Comparison of ENCODE assay signal across 35 mouse cellular contexts in genomic region chr14:32572519-32572918, GRCm38 (mm10). TPM values are rescaled to one million over a fixed set of nuclear protein-coding genes. Genes with fewer than 3 reads are reported as not detected.
DNase-seq lines count a peak whose midpoint lies in the region; ATAC-seq and TF ChIP-seq lines count a peak whose summit lies in the region.
"Had no signal": no experiment of that assay in that cellular context is flagged by ENCODE, and none has a peak within 500 bp of the region (broad histone marks: within the 10 kb centered on the region; RNA-seq: fewer than 3 reads in every experiment).

No protein-coding gene starts in this region.

- no peak for DNase-seq in gastrocnemius, adult 2 months
- no peak for DNase-seq in gastrocnemius, postnatal 10 days
- DNase-seq in kidney, adult 2 months, result no peak
- no peak for DNase-seq in kidney, adult 8-10 months
- DNase-seq in midbrain, embryonic 14.5 days, result peak; percentile 19
- DNase-seq in frontal cortex, postnatal 36 days (ENCODE audit: low spot score in 2 of 2), result no peak
- DNase-seq: adrenal gland, postnatal 10 days; cerebellum, adult 11-12 months; kidney, postnatal 25 days; lung, embryonic 14.5 days; lung, postnatal 14 days; right cerebral cortex, postnatal 14 days; thymus, postnatal 14 days had no signal

- no peak for TF ChIP-seq POLR2A in kidney, adult 2 months (IDR thresholded peaks at IDR 0.05; ENCODE audit: low read depth, low read length)
- no peak for TF ChIP-seq POLR2A in cortical plate, adult 2 months (IDR thresholded peaks at IDR 0.05; ENCODE audit: extremely low read depth, insufficient read depth, low read length)

- peak; percentile 8; the same call in 1 of the 2 replicates for TF ChIP-seq CTCF in gastrocnemius, adult 2 months (IDR thresholded peaks at IDR 0.05)
- 0 out of 2 replicates have a peak, but pooled peaks have one; percentile 26 for TF ChIP-seq CTCF in kidney, adult 2 months (conservative IDR thresholded peaks at IDR 0.05; ENCODE audit: insufficient read depth, insufficient read length, low read depth, low read length)
- TF ChIP-seq CTCF in cortical plate, adult 2 months (IDR thresholded peaks at IDR 0.05; ENCODE audit: extremely low read depth, insufficient read depth, low read length), result peak; percentile 34

- H3K9ac ChIP-seq in midbrain, embryonic 14.5 days (replicated peaks; ENCODE audit: low read length), result no peak overlapping the region
- no peak overlapping the region for H3K9ac ChIP-seq in midbrain, embryonic 16.5 days (ENCODE audit: low read depth, low read length)
- H3K9ac ChIP-seq: embryonic facial prominence, embryonic 15.5 days; forebrain, embryonic 13.5 days; heart, embryonic 15.5 days; hindbrain, embryonic 12.5 days; limb, embryonic 15.5 days; liver, embryonic 14.5 days; lung, embryonic 14.5 days; neural tube, embryonic 13.5 days; stomach, embryonic 15.5 days had no signal

- H3K9me3 ChIP-seq in midbrain, embryonic 14.5 days (ENCODE audit: control insufficient read depth, low read length), result no peaks in the 10 kb centered on the region
- H3K9me3 ChIP-seq in midbrain, embryonic 16.5 days (replicated peaks; ENCODE audit: control insufficient read depth, low read length, poor library complexity, severe bottlenecking), result no peaks in the 10 kb centered on the region
- H3K9me3 ChIP-seq: embryonic facial prominence, embryonic 10.5 days; embryonic facial prominence, embryonic 15.5 days; forebrain, embryonic 13.5 days; heart, embryonic 10.5 days; heart, embryonic 15.5 days; hindbrain, embryonic 12.5 days; limb, embryonic 10.5 days; limb, embryonic 15.5 days; neural tube, embryonic 13.5 days; stomach, embryonic 15.5 days had no signal

- ATAC-seq in midbrain, embryonic 14.5 days (ENCODE audit: low FRiP score, low TSS enrichment), result no peak
- ATAC-seq in midbrain, embryonic 16.5 days, result no peak
- ATAC-seq: forebrain, embryonic 13.5 days; inflammation-experienced regulatory T-cells, adult 6 months; Patski had no signal

- no peaks in the 10 kb centered on the region for H3K4me1 ChIP-seq in kidney, adult 2 months (ENCODE audit: control insufficient read depth, insufficient read depth, low read length)
- no peaks in the 10 kb centered on the region for H3K4me1 ChIP-seq in midbrain, embryonic 14.5 days (ENCODE audit: control insufficient read depth, insufficient read depth, low read length)
- no peaks in the 10 kb centered on the region for H3K4me1 ChIP-seq in midbrain, embryonic 16.5 days (ENCODE audit: control insufficient read depth, insufficient read depth, low read length)
- no peaks in the 10 kb centered on the region for H3K4me1 ChIP-seq in cortical plate, adult 2 months (ENCODE audit: control insufficient read depth, insufficient read depth, low read length)
- H3K4me1 ChIP-seq: embryonic facial prominence, embryonic 10.5 days; embryonic facial prominence, embryonic 15.5 days; forebrain, embryonic 13.5 days; heart, embryonic 10.5 days; heart, embryonic 15.5 days; hindbrain, embryonic 12.5 days; limb, embryonic 10.5 days; limb, embryonic 15.5 days; neural tube, embryonic 13.5 days; stomach, embryonic 15.5 days had no signal

- no peak overlapping the region for H3K27ac ChIP-seq in gastrocnemius, adult 2 months
- no peak overlapping the region for H3K27ac ChIP-seq in kidney, adult 2 months (ENCODE audit: insufficient read depth, low read depth, low read length)
- no peak overlapping the region for H3K27ac ChIP-seq in midbrain, embryonic 14.5 days (replicated peaks; ENCODE audit: low read depth, low read length)
- H3K27ac ChIP-seq in midbrain, embryonic 16.5 days (ENCODE audit: low read length), result no peak overlapping the region
- no peak overlapping the region for H3K27ac ChIP-seq in cortical plate, adult 2 months (ENCODE audit: insufficient read depth, low read length)
- H3K27ac ChIP-seq: embryonic facial prominence, embryonic 10.5 days; embryonic facial prominence, embryonic 15.5 days; forebrain, embryonic 13.5 days; heart, embryonic 10.5 days; heart, embryonic 15.5 days; hindbrain, embryonic 12.5 days; limb, embryonic 10.5 days; limb, embryonic 15.5 days; liver, embryonic 14.5 days; neural tube, embryonic 13.5 days; stomach, embryonic 15.5 days had no signal

- intact Hi-C loops in gastrocnemius, adult 2 months (cut with DNase I), result no loop called here

- no peaks in the 10 kb centered on the region for H3K27me3 ChIP-seq in kidney, adult 2 months (replicated peaks; ENCODE audit: control insufficient read depth, insufficient read depth, low read length)
- H3K27me3 ChIP-seq in midbrain, embryonic 14.5 days (ENCODE audit: control insufficient read depth, insufficient read depth, low read length), result no peaks in the 10 kb centered on the region
- no peaks in the 10 kb centered on the region for H3K27me3 ChIP-seq in midbrain, embryonic 16.5 days (ENCODE audit: control insufficient read depth, insufficient read depth, low read depth, low read length)
- H3K27me3 ChIP-seq: embryonic facial prominence, embryonic 15.5 days; forebrain, embryonic 13.5 days; heart, embryonic 15.5 days; hindbrain, embryonic 12.5 days; limb, embryonic 15.5 days; neural tube, embryonic 13.5 days; Patski; stomach, embryonic 15.5 days had no signal

- H3K4me3 ChIP-seq in gastrocnemius, adult 2 months, result no peak overlapping the region
- H3K4me3 ChIP-seq in kidney, adult 2 months (ENCODE audit: insufficient read depth, low read depth, low read length), result no peak overlapping the region
- no peak overlapping the region for H3K4me3 ChIP-seq in midbrain, embryonic 14.5 days (replicated peaks; ENCODE audit: low read depth, low read length)
- H3K4me3 ChIP-seq in midbrain, embryonic 16.5 days (ENCODE audit: low read depth, low read length), result no peak overlapping the region
- no peak overlapping the region for H3K4me3 ChIP-seq in cortical plate, adult 2 months (ENCODE audit: insufficient read depth, low read length)
- H3K4me3 ChIP-seq: embryonic facial prominence, embryonic 10.5 days; embryonic facial prominence, embryonic 15.5 days; forebrain, embryonic 13.5 days; heart, embryonic 10.5 days; heart, embryonic 15.5 days; hindbrain, embryonic 12.5 days; limb, embryonic 10.5 days; limb, embryonic 15.5 days; neural tube, embryonic 13.5 days; stomach, embryonic 15.5 days had no signal

- peaks cover 4% of the 10 kb centered on the region for H3K36me3 ChIP-seq in kidney, adult 2 months (ENCODE audit: control insufficient read depth, insufficient read depth, low read length)
- peaks cover 75% of the 10 kb centered on the region for H3K36me3 ChIP-seq in midbrain, embryonic 14.5 days (ENCODE audit: control insufficient read depth, insufficient read depth, low read length)
- H3K36me3 ChIP-seq in midbrain, embryonic 16.5 days (ENCODE audit: control insufficient read depth, insufficient read depth, low read length), result peaks cover 29% of the 10 kb centered on the region

- no peak overlapping the region for H3K4me2 ChIP-seq in midbrain, embryonic 14.5 days (ENCODE audit: low read length)
- H3K4me2 ChIP-seq in midbrain, embryonic 16.5 days (ENCODE audit: low read length), result no peak overlapping the region
- H3K4me2 ChIP-seq: embryonic facial prominence, embryonic 15.5 days; forebrain, embryonic 13.5 days; heart, embryonic 15.5 days; hindbrain, embryonic 12.5 days; limb, embryonic 15.5 days; lung, embryonic 14.5 days; neural tube, embryonic 13.5 days; stomach, embryonic 15.5 days had no signal

- WGBS in kidney, adult 2 months, result 65% methylated on average over 8 of the region's 8 CpGs
- WGBS in midbrain, embryonic 14.5 days, result 48% methylated on average over 8 of the region's 8 CpGs
- WGBS in midbrain, embryonic 16.5 days, result 47% methylated on average over 8 of the region's 8 CpGs

RNA-seq across cellular contexts. Expression of gene Prrxl1, which starts 26.7 kb away (rescaled TPM):
- total RNA-seq in gastrocnemius, adult 2 months (2021), result not detected
- not detected for total RNA-seq in gastrocnemius, postnatal 10 days (2021)
- polyA plus RNA-seq in kidney, adult 2 months (2012; rRNA removed), result not detected in 2 replicates
- 3.2 and 4.9 TPM in 2 replicates for polyA plus RNA-seq in midbrain, embryonic 14.5 days (2014; fragmentation: Nextera tagmentation; extraction: Ambion mirVana)
- polyA plus RNA-seq in midbrain, embryonic 16.5 days (2015; fragmentation: Nextera tagmentation; extraction: Ambion mirVana), result 1.4 and 2.0 TPM in 2 replicates
- 0.06 TPM in 2 replicates for polyA plus RNA-seq in cortical plate, adult 2 months (2012; rRNA removed)
- total RNA-seq: gastrocnemius, adult 8-10 months; heart, postnatal 25 days; layer of hippocampus, postnatal 25 days; left cerebral cortex, postnatal 10 days; MEL had no signal
- polyA plus RNA-seq: gonadal fat pad, adult 2 months; heart, embryonic 10.5 days; limb, embryonic 10.5 days; liver, embryonic 14.5 days; lung, embryonic 14.5 days; Patski; small intestine, adult 2 months had no signal

RNA-seq across cellular contexts. Expression of gene Ercc6, which starts 59.2 kb away (rescaled TPM):
- total RNA-seq in gastrocnemius, adult 2 months (2021), result 1 to 10 TPM; 4.4 to 4.5 TPM
- 1 to 10 TPM; 5.8 to 8.8 TPM for total RNA-seq in gastrocnemius, postnatal 10 days (2021)
- polyA plus RNA-seq in kidney, adult 2 months (2012; rRNA removed), result 3.4 and 4.0 TPM in 2 replicates
- polyA plus RNA-seq in midbrain, embryonic 14.5 days (2014; fragmentation: Nextera tagmentation; extraction: Ambion mirVana), result 24.2 and 31.8 TPM in 2 replicates
- polyA plus RNA-seq in midbrain, embryonic 16.5 days (2015; fragmentation: Nextera tagmentation; extraction: Ambion mirVana), result 26.6 and 30.3 TPM in 2 replicates
- polyA plus RNA-seq in cortical plate, adult 2 months (2012; rRNA removed), result 12.0 and 13.4 TPM in 2 replicates
